8 mouse cellular contexts compared by ENCODE assay signal in genomic region chr16:10192679-10193506, GRCm38 (mm10). TPM values are rescaled to one million over a fixed set of nuclear protein-coding genes. Genes with fewer than 3 reads are reported as not detected.
DNase-seq lines count a peak whose midpoint lies in the region; ATAC-seq and TF ChIP-seq lines count a peak whose summit lies in the region.

TSS of gene Atf7ip2 (plus strand) at chr16:10192712.

- no peak within 1 kb of the TSS for H3K27ac ChIP-seq in hindbrain, embryonic 11.5 days (ENCODE audit: low read depth, low read length)

- H3K27me3 ChIP-seq in hindbrain, embryonic 11.5 days (ENCODE audit: control insufficient read depth, insufficient read depth, low read length) = no peaks in the 10 kb centered on the region

- under 1% methylated on average over 57 of the region's 63 CpGs for WGBS in hindbrain, embryonic 11.5 days
- WGBS in lung, adult 2 months = 2% methylated on average over 63 of the region's 63 CpGs

- peak within 1 kb of the TSS; percentile 51 for H3K4me3 ChIP-seq in hindbrain, embryonic 11.5 days (ENCODE audit: low read depth, low read length)
- peak within 1 kb of the TSS; percentile 21 for H3K4me3 ChIP-seq in lung, adult 2 months (replicated peaks; ENCODE audit: extremely low read depth, low read depth, low read length)

- no peaks in the 10 kb centered on the region for H3K9me3 ChIP-seq in hindbrain, embryonic 11.5 days (ENCODE audit: control insufficient read depth, low read length)

- peak within 1 kb of the TSS; percentile 41; the same call in 1 of the 2 replicates for H3K9ac ChIP-seq in hindbrain, embryonic 11.5 days (ENCODE audit: low read depth, low read length)

- H3K4me2 ChIP-seq in hindbrain, embryonic 11.5 days (replicated peaks; ENCODE audit: low read depth, low read length) = peak within 1 kb of the TSS; percentile 97

- DNase-seq in adrenal gland, adult (ENCODE audit: inconsistent age in 2 of 2, low spot score in 1 of 2) = peak; percentile 92 to 97
- DNase-seq in cerebellum, postnatal 25 days = peak; percentile 88 to 94
- DNase-seq in frontal cortex, postnatal 25 days (ENCODE audit: low spot score in 2 of 2) = peak; percentile 43 to 70
- DNase-seq in hindbrain, embryonic 11.5 days (ENCODE audit: low spot score) = peak; percentile 89
- peak; percentile 49 for DNase-seq in layer of hippocampus, adult 9-10 months (ENCODE audit: low spot score)
- peak; percentile 88 for DNase-seq in lung, adult 2 months
- peak; percentile 88 for DNase-seq in ovary, adult 18-20 months (ENCODE audit: low spot score)
- peak; percentile 39 for DNase-seq in thymus, postnatal 4 days

- no peak for TF ChIP-seq CTCF in lung, adult 2 months (IDR thresholded peaks at IDR 0.05; ENCODE audit: insufficient read depth, low read length)

- no peaks in the 10 kb centered on the region for H3K36me3 ChIP-seq in hindbrain, embryonic 11.5 days (ENCODE audit: control insufficient read depth, insufficient read depth, low read length)

- TF ChIP-seq POLR2A in lung, adult 2 months (IDR thresholded peaks at IDR 0.05; ENCODE audit: borderline replicate concordance, extremely low read depth, low read depth, low read length) = no peak

- H3K4me1 ChIP-seq in hindbrain, embryonic 11.5 days (replicated peaks; ENCODE audit: control insufficient read depth, insufficient read depth, low read length) = peaks cover 4% of the 10 kb centered on the region; the same call in 1 of the 2 replicates
- H3K4me1 ChIP-seq in lung, adult 2 months (ENCODE audit: control insufficient read depth, insufficient read depth, low read length) = no peaks in the 10 kb centered on the region

- peak; percentile 100 for ATAC-seq in hindbrain, embryonic 11.5 days (ENCODE audit: low FRiP score)

RNA-seq across cellular contexts. Expression of gene Atf7ip2, which starts in this region (rescaled TPM):
- polyA plus RNA-seq in hindbrain, embryonic 11.5 days (2014; fragmentation: Nextera tagmentation; extraction: Ambion mirVana) = 1.3 and 1.7 TPM in 2 replicates
- not detected in 2 replicates for polyA plus RNA-seq in lung, adult 2 months (2012; rRNA removed)

Comparison
In these comparisons a context has a peak if more than half of its experiments do, and no peak if none do; other contexts are left out.
1. Peak in DNase-seq and H3K4me3 ChIP-seq in lung, adult 2 months; RNA of the gene not detected or under 1 TPM.
2. DNase-seq: peak in every context shown above with its lines; median percentile 94 in adrenal gland, adult; 91 in cerebellum, postnatal 25 days; 89 in hindbrain, embryonic 11.5 days; 88 in lung, adult 2 months; 88 in ovary, adult 18-20 months; 56 in frontal cortex, postnatal 25 days; 49 in layer of hippocampus, adult 9-10 months; 39 in thymus, postnatal 4 days.